Mouse (Mus musculus) cortical plate, adult 2 months (tissue): ENCODE measurements around the gene Lsp1.

ENCODE experiments used
- CTCF ChIP-seq: fragments of 200-500 bp; IDR thresholded peaks from 2 replicates; pipeline ENCODE4 v1.5.1; 2011; ENCODE audit warnings: mild to moderate bottlenecking, control low read depth, low read length; ENCODE audit not compliant: insufficient read depth; ENCODE audit errors: extremely low read depth
- POLR2A ChIP-seq: fragments of 200-500 bp; IDR thresholded peaks from 2 replicates; pipeline ENCODE4 v1.6.1; 2011; ENCODE audit warnings: mild to moderate bottlenecking, low read length, control low read depth; ENCODE audit not compliant: insufficient read depth; ENCODE audit errors: extremely low read depth

DNA sequence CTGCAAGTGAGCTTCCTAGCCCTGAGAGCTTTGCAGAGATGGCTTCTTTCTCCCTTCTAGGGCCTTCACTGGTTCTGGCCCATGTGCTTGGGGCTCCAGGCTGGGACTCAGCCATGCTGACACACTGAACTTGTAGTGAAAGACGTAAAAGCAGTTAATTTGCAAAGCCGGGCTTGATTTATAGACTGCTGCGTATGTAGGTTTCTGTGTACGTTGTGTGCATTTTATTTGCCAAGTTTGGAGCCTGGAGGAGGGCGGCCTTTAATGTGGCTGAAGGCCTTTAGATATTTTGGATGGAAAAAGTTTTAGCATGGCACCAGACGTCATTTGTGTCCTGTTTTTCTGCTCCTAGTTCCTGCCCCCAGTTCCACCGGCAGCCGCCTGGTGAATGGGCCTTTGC, 79.2 kb downstream of the Lsp1 start:
- TF ChIP-seq CTCF (no peak), POLR2A (no peak)
